ENCODE assay signal across 11 mouse cellular contexts in genomic region chr2:49720343-49720742, GRCm38 (mm10).
A peak's percentile ranks its signal among the peaks of the same experiment; 100 is the strongest.
DNase-seq lines count a peak whose midpoint lies in the region; ATAC-seq lines count a peak whose summit lies in the region.
"Had no signal": no experiment of that assay in that cellular context is flagged by ENCODE, and none has a peak within 500 bp of the region (broad histone marks: within the 10 kb centered on the region; RNA-seq: fewer than 3 reads in every experiment).

No protein-coding gene starts in this region.

- no peak for DNase-seq in heart, postnatal 36 days
- no peak for DNase-seq in spleen, postnatal 10 days (ENCODE audit: low spot score in 2 of 2)
- DNase-seq in testis, postnatal 10 days (ENCODE audit: low spot score): no peak
- DNase-seq in adrenal gland, adult (ENCODE audit: inconsistent age in 2 of 2, low spot score in 1 of 2): no peak
- DNase-seq: cerebellum, postnatal 14 days; thymus, adult 18-20 months had no signal

- H3K36me3 ChIP-seq in heart, embryonic 13.5 days: no peaks in the 10 kb centered on the region

- 0 out of 2 replicates have a peak overlapping the region, but pooled peaks have one; percentile 2 for H3K4me3 ChIP-seq in heart, embryonic 13.5 days
- H3K4me3 ChIP-seq: heart, adult 2 months had no signal

- no peak for ATAC-seq in heart, embryonic 13.5 days (ENCODE audit: extremely low read depth, insufficient number of reproducible peaks, low FRiP score, low TSS enrichment)
- ATAC-seq in common myeloid progenitor, adult 5-6 weeks (replicated peaks; ENCODE audit: low read depth, poor library complexity, severe bottlenecking): 0 out of 2 replicates have a peak, but pooled peaks have one; percentile 30
- 0 out of 2 replicates have a peak, but pooled peaks have one; percentile 11 for ATAC-seq in granulocyte monocyte progenitor cell, adult 5-6 weeks (replicated peaks; ENCODE audit: poor library complexity, severe bottlenecking)
- peak; percentile 28; the same call in 1 of the 2 replicates for ATAC-seq in megakaryocyte, adult 5-6 weeks (ENCODE audit: poor library complexity, severe bottlenecking)

- intact Hi-C loops in heart, postnatal 36 days (cut with DNase I): no loop called here

- H3K9me3 ChIP-seq in heart, embryonic 13.5 days: no peaks in the 10 kb centered on the region

- H3K27ac ChIP-seq in heart, embryonic 13.5 days (replicated peaks): peak overlapping the region; percentile 56; the same call in 1 of the 2 replicates
- H3K27ac ChIP-seq: heart, adult 2 months had no signal

- 41% methylated on average over 9 of the region's 9 CpGs for WGBS in heart, embryonic 13.5 days

- peak overlapping the region; percentile 57 for H3K4me2 ChIP-seq in heart, embryonic 13.5 days

- no peak overlapping the region for H3K9ac ChIP-seq in heart, embryonic 13.5 days

- peaks cover 4% of the 10 kb centered on the region; the same call in 1 of the 2 replicates for H3K27me3 ChIP-seq in heart, embryonic 13.5 days (replicated peaks)

- peaks cover 23% of the 10 kb centered on the region for H3K4me1 ChIP-seq in heart, embryonic 13.5 days
